Mouse (Mus musculus) intestine, embryonic 14.5 days (tissue): ENCODE data around the gene Sptbn4. TPM values are rescaled to one million over a fixed set of nuclear protein-coding genes. Genes with fewer than 3 reads are reported as not detected.
A peak's percentile ranks its signal among the peaks of the same experiment; 100 is the strongest.

Experiments
- ATAC-seq: fragments of 200-750 bp; cut with Nextera tagmentation; replicated peaks from 2 replicates; pipeline ENCODE4 v1.8.0; 2017; ENCODE audit warnings: low read depth, moderate number of reproducible peaks, moderate TSS enrichment, moderate library complexity; ENCODE audit not compliant: low FRiP score, low TSS enrichment
- DNase-seq: peaks from one replicate; pipeline ENCODE4 v3.0.0-alpha.2; 2018; ENCODE audit warnings: low spot score
- H3K27ac ChIP-seq: fragments of 300-500 bp; sonication (generic); 2 replicates; pipeline ENCODE4 v1.5.1; 2014; ENCODE audit warnings: low read depth, mild to moderate bottlenecking, control low read depth
- H3K27me3 ChIP-seq: fragments of 300-500 bp; sonication (generic); replicated peaks from 2 replicates; pipeline ENCODE4 v1.6.1; 2014; ENCODE audit warnings: low read length, control low read depth; ENCODE audit not compliant: control insufficient read depth, insufficient read depth
- H3K36me3 ChIP-seq: fragments of 300-500 bp; sonication (generic); 2 replicates; pipeline ENCODE4 v1.6.1; 2014; ENCODE audit warnings: low read length, control low read depth; ENCODE audit not compliant: control insufficient read depth, insufficient read depth
- H3K4me1 ChIP-seq: fragments of 300-500 bp; sonication (generic); replicated peaks from 2 replicates; pipeline ENCODE4 v1.6.1; 2014; ENCODE audit warnings: low read length, control low read depth, mixed read lengths; ENCODE audit not compliant: control insufficient read depth, insufficient read depth
- H3K4me2 ChIP-seq: fragments of 300-500 bp; sonication (generic); 2 replicates; pipeline ENCODE4 v1.6.1; 2014; ENCODE audit warnings: low read length
- H3K4me3 ChIP-seq: fragments of 300-500 bp; sonication (generic); 2 replicates; pipeline ENCODE4 v1.5.1; 2014; ENCODE audit warnings: low read depth, low read length, control low read depth, mixed read lengths
- H3K9ac ChIP-seq: fragments of 300-500 bp; sonication (generic); 2 replicates; pipeline ENCODE4 v1.6.1; 2014; ENCODE audit warnings: mild to moderate bottlenecking, low read length
- H3K9me3 ChIP-seq: fragments of 300-500 bp; sonication (generic); 2 replicates; pipeline ENCODE4 v1.6.1; 2016; ENCODE audit warnings: low read length, control low read depth; ENCODE audit not compliant: control insufficient read depth
- WGBS: fragments of 180-500 bp; shearing (Covaris S2); extraction: QIAGEN DNeasy Blood & Tissue Kit; methylation state at CpG from one replicate; pipeline ENCODE4 v1.1.7; 2014; 5-methylcytosine and 5-hydroxymethylcytosine counted together
- polyA plus RNA-seq: library from polyadenylated mRNA; unstranded; fragments of >200 nt; fragmentation: Nextera tagmentation; extraction: Ambion mirVana; gene quantifications from 2 replicates; pipeline ENCODE4 v1.2.1, GENCODE M21; 2014

Sptbn4 gene
- polyA plus RNA-seq, 1 experiment from 2014 or later = 0.34 TPM

DNA sequence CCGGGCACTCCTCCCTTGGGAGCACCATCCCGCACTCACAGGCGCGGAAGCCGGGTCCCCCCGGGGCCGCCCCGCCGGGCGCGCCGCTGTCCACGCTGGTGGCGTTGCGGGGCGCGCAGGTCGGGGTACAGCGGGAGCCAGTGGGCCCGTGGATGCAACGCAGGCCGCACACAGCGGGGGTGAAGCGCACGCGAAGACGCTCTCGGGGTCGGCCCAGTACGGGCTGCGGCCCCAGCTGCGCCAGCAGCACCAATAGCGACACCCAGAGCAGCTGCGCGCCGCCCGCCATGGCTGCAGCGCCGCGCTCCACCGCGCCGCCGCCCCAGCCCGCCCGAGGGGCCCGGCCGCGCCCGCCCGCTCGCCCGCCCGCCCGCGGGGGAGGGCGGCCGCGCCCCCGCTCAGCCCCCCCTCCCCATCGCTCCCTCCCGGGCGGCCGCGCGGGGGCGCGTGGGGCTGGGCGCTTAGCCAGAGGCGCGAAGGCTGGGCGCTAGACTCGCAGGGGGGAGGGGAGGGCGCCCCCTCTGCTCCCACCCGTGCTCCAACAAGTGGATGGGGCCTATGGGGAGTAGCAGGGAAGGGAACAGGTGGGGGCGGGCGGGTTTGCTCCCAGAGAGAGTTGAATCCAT, 114.1 kb downstream of the Sptbn4 start:
- WGBS = under 1% methylated on average over 36 of the region's 77 CpGs
- Histone ChIP-seq H3K27ac (peak overlapping the region; percentile 88), H3K27me3 (peaks cover 49% of the 10 kb centered on the region), H3K4me1 (peaks cover 35% of the 10 kb centered on the region), H3K4me3 (peak overlapping the region; percentile 55), H3K9ac (peak overlapping the region; percentile 63), H3K4me2 (peak overlapping the region; percentile 62), H3K9me3 (no peaks in the 10 kb centered on the region), H3K36me3 (no peaks in the 10 kb centered on the region)
- DNase-seq (peak; percentile 76), ATAC-seq (no peak)

DNA sequence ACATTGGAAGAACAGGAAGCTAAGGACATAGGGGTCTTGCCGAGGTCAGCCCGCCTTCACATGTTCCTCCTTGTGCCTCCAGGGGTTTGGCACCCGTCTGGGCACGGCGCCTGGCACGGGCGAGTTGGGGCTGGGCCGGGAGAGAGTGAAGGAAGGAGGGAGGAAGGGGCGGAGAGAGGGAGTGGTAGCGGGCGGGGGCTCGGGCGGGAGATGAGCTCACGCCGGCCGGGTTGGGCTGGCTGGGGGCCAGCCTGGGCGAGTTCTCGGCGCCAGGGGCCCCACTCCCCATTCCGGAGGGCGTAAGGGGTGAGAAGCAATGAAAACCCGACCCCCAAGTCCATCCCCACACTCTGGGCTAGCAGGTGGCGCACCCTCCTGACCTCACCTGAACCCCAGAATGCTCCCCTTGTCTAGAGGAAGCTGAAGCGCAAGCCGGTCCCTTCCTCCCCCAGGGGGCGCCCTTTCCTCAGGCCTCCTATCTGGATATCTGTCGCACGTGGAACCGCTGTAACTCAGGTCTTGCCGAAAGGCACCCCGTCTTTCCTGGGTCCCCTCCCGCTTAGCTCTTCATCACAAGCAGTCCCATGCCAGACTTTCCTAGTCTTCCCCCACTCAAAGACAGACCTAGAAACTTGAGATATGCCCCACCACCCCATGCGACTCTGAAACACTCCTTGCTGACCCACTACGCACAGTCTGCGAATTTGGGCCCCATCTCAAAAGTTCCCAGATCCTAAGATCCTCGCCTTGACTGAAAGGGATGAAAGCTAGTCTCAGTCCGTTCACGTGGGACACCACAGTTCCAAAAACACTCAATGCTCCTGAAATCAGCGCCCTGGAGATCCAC, 114.9 kb downstream of the Sptbn4 start:
- Histone ChIP-seq H3K9me3 (no peaks in the 10 kb centered on the region), H3K36me3 (peaks cover 5% of the 10 kb centered on the region; the same call in 1 of the 2 replicates), H3K4me2 (peak overlapping the region; percentile 62), H3K4me1 (peaks cover 35% of the 10 kb centered on the region), H3K27me3 (peaks cover 53% of the 10 kb centered on the region), H3K4me3 (peak overlapping the region; percentile 55), H3K27ac (peak overlapping the region; percentile 88), H3K9ac (peak overlapping the region; percentile 63)
- peak; percentile 9; the same call in 1 of the 2 replicates for ATAC-seq
- peak; percentile 95 for DNase-seq
- WGBS = 2% methylated on average over 38 of the region's 39 CpGs

- Histone ChIP-seq H3K4me1 (peaks cover 35% of the 10 kb centered on the region), H3K27me3 (peaks cover 56% of the 10 kb centered on the region), H3K36me3 (peaks cover 12% of the 10 kb centered on the region; the same call in 1 of the 2 replicates), H3K27ac (peak overlapping the region; percentile 88), H3K4me3 (peak overlapping the region; percentile 55), H3K4me2 (peak overlapping the region; percentile 62), H3K9me3 (no peaks in the 10 kb centered on the region), H3K9ac (peak overlapping the region; percentile 63)
- whole genome bisulfite sequencing = 4% methylated on average over 8 of the region's 8 CpGs
- peak; percentile 66 for DNase-seq
- ATAC-seq = no peak
Measured at GRCm38 (mm10) chr7:27331854-27332253, 115.6 kb downstream of the Sptbn4 start.

- Histone ChIP-seq H3K4me1 (peaks cover 33% of the 10 kb centered on the region), H3K4me2 (peak overlapping the region; percentile 62), H3K36me3 (peaks cover 14% of the 10 kb centered on the region; the same call in 1 of the 2 replicates), H3K9ac (peak overlapping the region; percentile 63), H3K4me3 (peak overlapping the region; percentile 55), H3K27ac (peak overlapping the region; percentile 88), H3K27me3 (peaks cover 56% of the 10 kb centered on the region), H3K9me3 (no peaks in the 10 kb centered on the region)
- DNase-seq = no peak
- WGBS = 3% methylated on average over 8 of the region's 8 CpGs
- no peak for ATAC-seq
Measured at GRCm38 (mm10) chr7:27331541-27331851, 116.0 kb downstream of the Sptbn4 start.

DNA sequence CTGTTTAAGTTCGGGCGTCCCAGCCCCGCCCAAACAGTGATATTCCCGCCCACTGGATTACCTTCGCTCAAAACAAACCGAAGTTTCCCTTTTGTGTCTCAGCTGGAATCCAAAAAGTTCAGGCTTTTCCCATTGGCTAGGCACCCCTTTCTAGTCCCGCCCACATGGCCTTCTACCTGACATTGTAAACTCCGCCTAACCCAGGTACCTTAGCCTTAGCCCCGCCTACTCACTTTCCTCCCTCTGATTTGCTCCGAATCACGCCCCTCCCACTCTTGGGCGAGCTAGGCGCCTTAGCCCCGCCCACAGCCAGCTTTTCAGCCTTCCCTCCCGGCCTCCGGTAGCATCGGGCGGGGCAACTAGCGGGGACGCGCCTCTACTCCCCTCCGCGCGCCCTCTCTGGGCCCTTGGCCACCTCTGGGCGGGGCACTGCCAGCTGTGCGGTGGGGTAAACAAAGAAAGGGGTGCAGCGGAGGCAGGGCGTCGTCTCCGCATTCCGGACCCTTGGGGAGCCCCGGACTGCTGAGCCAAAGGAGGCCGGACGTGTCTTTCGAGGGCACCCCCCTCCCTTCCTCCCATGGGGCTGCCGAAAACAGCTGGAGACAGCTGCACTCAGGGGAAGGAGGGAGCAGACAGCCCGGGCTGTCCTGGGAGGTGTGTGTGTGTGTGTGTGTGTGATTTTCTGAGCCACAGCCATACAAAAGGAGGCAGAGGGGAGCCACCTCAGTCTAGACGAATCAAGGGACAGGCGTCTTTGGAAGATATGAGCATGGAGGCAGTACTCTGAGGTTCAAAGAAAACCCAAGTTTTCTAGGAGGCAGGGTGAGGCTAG, 116.6 kb downstream of the Sptbn4 start:
- Histone ChIP-seq H3K4me3 (peak overlapping the region; percentile 55), H3K36me3 (peaks cover 16% of the 10 kb centered on the region; the same call in 1 of the 2 replicates), H3K9ac (peak overlapping the region; percentile 63), H3K4me2 (peak overlapping the region; percentile 62), H3K27me3 (peaks cover 56% of the 10 kb centered on the region), H3K27ac (peak overlapping the region; percentile 88), H3K4me1 (peaks cover 36% of the 10 kb centered on the region), H3K9me3 (no peaks in the 10 kb centered on the region)
- under 1% methylated on average over 39 of the region's 39 CpGs for WGBS
- DNase-seq (peak; percentile 94), ATAC-seq (peak; percentile 57)

GRCm38 (mm10) chr7:27329981-27330380, 117.5 kb downstream of the Sptbn4 start:
- H3K4me3 ChIP-seq = peak overlapping the region; percentile 55; the same call in 1 of the 2 replicates
- peak overlapping the region; percentile 62 for H3K4me2 ChIP-seq
- no peaks in the 10 kb centered on the region for H3K9me3 ChIP-seq
- 32% methylated on average over 17 of the region's 17 CpGs for WGBS
- H3K4me1 ChIP-seq = peaks cover 30% of the 10 kb centered on the region
- no peak overlapping the region for H3K9ac ChIP-seq
- peaks cover 16% of the 10 kb centered on the region; the same call in 1 of the 2 replicates for H3K36me3 ChIP-seq
- ATAC-seq (no peak), DNase-seq (no peak)
- H3K27ac ChIP-seq = no peak overlapping the region
- H3K27me3 ChIP-seq = peaks cover 56% of the 10 kb centered on the region

DNA sequence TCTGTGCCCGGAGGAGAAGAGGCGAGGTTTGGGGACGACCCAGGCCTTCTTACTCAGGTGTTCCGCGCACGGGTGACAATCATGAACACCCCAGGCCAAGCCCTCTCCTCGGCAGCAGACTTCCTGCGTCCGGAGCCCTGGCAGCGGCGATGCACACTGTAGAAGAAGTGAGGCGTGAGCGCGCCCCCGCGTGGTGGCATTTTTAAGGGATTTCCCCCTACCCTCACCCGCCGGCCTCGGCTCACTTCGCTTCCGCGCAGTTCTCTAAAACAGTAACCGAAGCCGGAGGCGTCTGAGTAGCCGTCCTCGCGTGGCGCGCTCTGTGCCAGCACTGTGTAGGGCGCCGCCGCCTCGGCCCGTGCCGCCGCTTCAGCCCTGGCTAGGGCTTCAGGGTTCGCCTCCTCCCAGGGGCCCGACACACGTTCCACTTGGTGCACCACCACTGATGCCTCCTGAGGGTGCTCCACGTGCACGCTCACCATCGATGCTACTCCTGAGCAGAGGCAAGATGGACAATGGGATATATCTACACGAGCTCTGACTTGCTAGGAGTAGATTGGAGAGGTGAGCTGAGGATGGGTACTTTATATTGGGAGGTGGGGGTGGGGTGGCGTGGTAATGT, 118.0 kb downstream of the Sptbn4 start:
- Histone ChIP-seq H3K9me3 (no peaks in the 10 kb centered on the region), H3K4me2 (peak overlapping the region; percentile 62), H3K27ac (no peak overlapping the region), H3K36me3 (peaks cover 16% of the 10 kb centered on the region; the same call in 1 of the 2 replicates), H3K27me3 (peaks cover 51% of the 10 kb centered on the region), H3K4me3 (peak overlapping the region; percentile 17; the same call in 1 of the 2 replicates), H3K9ac (0 out of 2 replicates have a peak overlapping the region, but pooled peaks have one; percentile 3), H3K4me1 (peaks cover 26% of the 10 kb centered on the region)
- DNase-seq (peak; percentile 95), ATAC-seq (0 out of 2 replicates have a peak, but pooled peaks have one; percentile 7)
- 6% methylated on average over 45 of the region's 45 CpGs for WGBS

- H3K36me3 ChIP-seq = peaks cover 23% of the 10 kb centered on the region; the same call in 1 of the 2 replicates
- no peak overlapping the region for H3K4me3 ChIP-seq
- no peak overlapping the region for H3K9ac ChIP-seq
- ATAC-seq (no peak), DNase-seq (no peak)
- no peaks in the 10 kb centered on the region for H3K9me3 ChIP-seq
- H3K4me2 ChIP-seq = no peak overlapping the region
- WGBS = 44% methylated on average over 16 of the region's 16 CpGs
- peaks cover 44% of the 10 kb centered on the region for H3K27me3 ChIP-seq
- H3K27ac ChIP-seq = no peak overlapping the region; the same call in 1 of the 2 replicates
- H3K4me1 ChIP-seq = peaks cover 18% of the 10 kb centered on the region
Measured at GRCm38 (mm10) chr7:27328648-27329047, 118.8 kb downstream of the Sptbn4 start.
